ENCODE assay signal across 8 mouse cellular contexts in the genomic region with DNA sequence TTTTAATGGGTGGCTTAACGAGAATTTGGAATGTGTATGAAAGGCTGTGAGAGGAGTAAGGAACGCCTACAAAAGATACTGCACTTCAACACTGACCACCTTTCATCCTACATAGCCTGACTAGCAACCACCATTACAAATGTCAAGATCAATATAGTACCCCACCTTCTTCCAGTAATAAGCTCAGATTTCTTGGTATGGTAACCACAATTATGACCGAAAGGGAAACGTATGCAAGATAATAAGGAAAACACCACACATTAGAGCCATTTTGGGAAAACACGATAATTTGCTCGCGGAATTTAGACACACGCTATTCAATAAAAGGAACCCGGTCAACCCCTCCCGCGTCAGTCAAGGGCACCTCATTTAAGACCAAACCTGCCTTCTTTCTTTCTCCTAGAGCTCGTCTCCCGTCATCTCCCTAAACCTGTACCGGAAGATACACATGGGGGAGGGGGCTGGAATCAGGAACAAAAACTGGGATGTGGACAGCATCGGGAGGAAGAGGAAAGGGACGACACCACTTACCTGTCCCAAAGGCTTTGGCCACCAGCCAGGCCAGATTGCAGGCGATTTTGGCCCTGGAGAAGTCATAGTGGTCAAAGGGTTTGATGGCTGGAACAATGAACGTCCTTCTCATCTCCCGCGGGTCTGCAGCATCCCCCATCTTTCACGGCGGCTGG. TPM values are rescaled to one million over a fixed set of nuclear protein-coding genes. Genes with fewer than 3 reads are reported as not detected.
DNase-seq lines count a peak whose midpoint lies in the region; ATAC-seq lines count a peak whose summit lies in the region.

No protein-coding gene starts in this region.

- H3K27me3 ChIP-seq in midbrain, embryonic 16.5 days (ENCODE audit: control insufficient read depth, insufficient read depth, low read depth, low read length), result no peaks in the 10 kb centered on the region

- peak overlapping the region; percentile 79 for H3K4me3 ChIP-seq in midbrain, embryonic 16.5 days (ENCODE audit: low read depth, low read length)

- no peaks in the 10 kb centered on the region for H3K36me3 ChIP-seq in midbrain, embryonic 16.5 days (ENCODE audit: control insufficient read depth, insufficient read depth, low read length)

- H3K27ac ChIP-seq in midbrain, embryonic 16.5 days (ENCODE audit: low read length), result peak overlapping the region; percentile 98

- DNase-seq in cerebellum, adult 11-12 months, result peak; percentile 75
- no peak for DNase-seq in cerebellum, postnatal 4 days (ENCODE audit: low spot score in 2 of 2)
- peak; percentile 45 for DNase-seq in 3T3-L1 (ENCODE audit: low read depth, low spot score)
- DNase-seq in cerebellum, adult 18-20 months, result peak; percentile 63 to 73
- peak; percentile 25 to 44 for DNase-seq in frontal cortex, postnatal 14 days (ENCODE audit: low spot score in 2 of 2)
- DNase-seq in left cerebral cortex, postnatal 14 days (ENCODE audit: low spot score in 2 of 2), result peak; percentile 33 to 36
- no peak for DNase-seq in yolk sac, embryonic 10.5 days (ENCODE audit: low spot score)

- H3K9me3 ChIP-seq in midbrain, embryonic 16.5 days (replicated peaks; ENCODE audit: control insufficient read depth, low read length, poor library complexity, severe bottlenecking), result no peaks in the 10 kb centered on the region

- H3K9ac ChIP-seq in midbrain, embryonic 16.5 days (ENCODE audit: low read depth, low read length), result peak overlapping the region; percentile 89

- peaks cover 34% of the 10 kb centered on the region for H3K4me1 ChIP-seq in midbrain, embryonic 16.5 days (ENCODE audit: control insufficient read depth, insufficient read depth, low read length)

- under 1% methylated on average over 22 of the region's 22 CpGs for WGBS in midbrain, embryonic 16.5 days

- peak; percentile 9; the same call in 1 of the 2 replicates for ATAC-seq in midbrain, embryonic 16.5 days

- peak overlapping the region; percentile 96 for H3K4me2 ChIP-seq in midbrain, embryonic 16.5 days (ENCODE audit: low read length)

- intact Hi-C loops in left cerebral cortex, postnatal 14 days (cut with DNase I), result loop anchor here (2.0 to 5.0 kb wide), 3 partner anchors 38 to 112 kb away; a partner anchor contains a TSS

RNA-seq across cellular contexts. Expression of a gene that starts 1.0 kb away (rescaled TPM):
- 100 to 1,000 TPM; 134 to 139 TPM for total RNA-seq in left cerebral cortex, postnatal 14 days (2021)
- polyA plus RNA-seq in midbrain, embryonic 16.5 days (2015; fragmentation: Nextera tagmentation; extraction: Ambion mirVana), result 27.2 and 32.3 TPM in 2 replicates

Comparison
In these comparisons a context has a peak if more than half of its experiments do, and no peak if none do; other contexts are left out.
1. DNase-seq: peak in cerebellum, adult 11-12 months (single experiment), 3T3-L1 (single experiment), cerebellum, adult 18-20 months (2 of 2), frontal cortex, postnatal 14 days (2 of 2) and left cerebral cortex, postnatal 14 days (2 of 2); none in cerebellum, postnatal 4 days (0 of 2) and yolk sac, embryonic 10.5 days (single experiment).